Mouse (Mus musculus): ENCODE measurements at regions not wholly inside any gene's neighbourhood (a gene's known extent, or its start where the extent isn't known, plus 50 kb on each side); places are given as distances from the start of the nearest gene placed in this dataset.

DNA sequence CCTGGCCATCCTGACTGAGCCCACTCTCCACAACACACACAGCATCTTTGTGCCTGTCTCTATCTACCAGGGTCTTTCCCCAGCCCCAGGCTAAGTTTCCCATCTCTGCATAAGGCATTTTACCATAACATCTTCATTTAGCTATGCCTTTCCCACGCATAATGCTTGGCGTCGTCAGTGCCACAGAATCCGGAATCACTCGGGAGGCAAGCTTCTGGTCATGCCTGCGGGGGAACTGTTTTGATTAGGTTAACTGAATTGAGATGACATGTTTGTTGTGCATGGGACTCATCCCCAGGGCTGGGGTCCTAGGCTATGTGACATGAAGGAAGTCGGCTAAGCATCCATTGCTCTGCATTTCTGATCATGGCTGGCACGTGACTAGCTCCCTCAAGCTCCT lies 97.6 kb upstream of the Npas2 start:
- WGBS, result 89% methylated on average over 8 of the region's 8 CpGs
- no peak for DNase-seq (ENCODE audit: low spot score)
- H3K27me3 ChIP-seq (replicated peaks; ENCODE audit: control insufficient read depth, insufficient read depth, low read length), result no peaks in the 10 kb centered on the region
- no peak for ATAC-seq (replicated peaks; ENCODE audit: low FRiP score)
- H3K9ac ChIP-seq (ENCODE audit: low read depth, low read length), result no peak overlapping the region
- H3K4me2 ChIP-seq, result no peak overlapping the region
- no peak overlapping the region for H3K4me3 ChIP-seq (ENCODE audit: low read depth, low read length)
- H3K27ac ChIP-seq (ENCODE audit: low read depth, low read length), result no peak overlapping the region
- no peaks in the 10 kb centered on the region for H3K4me1 ChIP-seq (replicated peaks; ENCODE audit: control insufficient read depth, insufficient read depth, low read length)
- H3K9me3 ChIP-seq (ENCODE audit: control insufficient read depth, low read length), result no peaks in the 10 kb centered on the region
- H3K36me3 ChIP-seq (ENCODE audit: control insufficient read depth, insufficient read depth, low read length), result no peaks in the 10 kb centered on the region

DNA sequence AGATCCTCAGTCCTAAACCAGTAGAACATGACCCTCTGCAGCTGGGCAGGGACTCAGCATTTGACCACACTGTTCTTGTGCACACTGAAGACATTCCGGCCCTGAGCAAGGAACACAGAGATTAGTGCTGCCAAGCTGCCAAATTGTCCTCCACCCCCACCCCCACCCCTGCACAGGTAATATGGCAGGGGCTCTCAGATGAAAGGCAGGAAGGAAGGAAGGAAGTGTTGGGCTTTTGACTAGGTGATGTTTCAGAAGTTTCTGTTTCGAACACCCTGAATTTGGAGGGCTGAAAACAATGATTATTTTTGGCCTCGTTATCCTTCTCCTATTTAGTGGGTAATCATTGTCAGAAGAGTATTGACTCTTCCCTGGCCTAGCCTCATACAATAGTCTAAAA lies 96.8 kb upstream of the Npas2 start:
- no peaks in the 10 kb centered on the region for H3K9me3 ChIP-seq (ENCODE audit: control insufficient read depth, low read length)
- H3K9ac ChIP-seq (ENCODE audit: low read depth, low read length), result no peak overlapping the region
- H3K4me2 ChIP-seq, result no peak overlapping the region
- DNase-seq (ENCODE audit: low spot score) (no peak), ATAC-seq (replicated peaks; ENCODE audit: low FRiP score) (no peak)
- no peak overlapping the region for H3K27ac ChIP-seq (ENCODE audit: low read depth, low read length)
- WGBS, result 74% methylated on average over 3 of the region's 3 CpGs
- no peaks in the 10 kb centered on the region for H3K27me3 ChIP-seq (replicated peaks; ENCODE audit: control insufficient read depth, insufficient read depth, low read length)
- H3K4me1 ChIP-seq (replicated peaks; ENCODE audit: control insufficient read depth, insufficient read depth, low read length), result no peaks in the 10 kb centered on the region
- H3K4me3 ChIP-seq (ENCODE audit: low read depth, low read length), result no peak overlapping the region
- H3K36me3 ChIP-seq (ENCODE audit: control insufficient read depth, insufficient read depth, low read length), result no peaks in the 10 kb centered on the region

DNA sequence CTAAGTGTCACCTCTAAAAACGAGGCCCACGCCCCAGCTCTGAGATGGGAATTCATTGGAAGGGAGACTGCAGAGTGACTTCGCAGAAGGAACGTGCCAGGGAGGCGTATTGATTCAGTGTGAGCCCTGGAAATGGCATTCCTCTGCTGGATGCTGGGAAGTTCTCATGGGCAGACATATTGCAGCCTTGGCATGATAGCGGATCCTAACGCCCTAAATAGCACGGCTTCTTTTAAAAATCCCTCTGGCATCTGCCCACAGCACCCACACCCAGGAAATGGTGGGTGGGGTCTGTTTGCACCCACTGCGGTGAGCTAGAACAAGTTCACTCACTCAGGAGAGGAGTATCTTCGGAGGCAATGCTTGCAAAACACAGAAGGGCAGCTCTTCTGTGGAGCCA lies 96.0 kb upstream of the Npas2 start:
- Histone ChIP-seq H3K27me3 (replicated peaks; ENCODE audit: control insufficient read depth, insufficient read depth, low read length) (no peaks in the 10 kb centered on the region), H3K4me1 (replicated peaks; ENCODE audit: control insufficient read depth, insufficient read depth, low read length) (no peaks in the 10 kb centered on the region), H3K36me3 (ENCODE audit: control insufficient read depth, insufficient read depth, low read length) (no peaks in the 10 kb centered on the region), H3K27ac (ENCODE audit: low read depth, low read length) (no peak overlapping the region), H3K4me3 (ENCODE audit: low read depth, low read length) (no peak overlapping the region), H3K4me2 (no peak overlapping the region), H3K9me3 (ENCODE audit: control insufficient read depth, low read length) (no peaks in the 10 kb centered on the region), H3K9ac (ENCODE audit: low read depth, low read length) (no peak overlapping the region)
- no peak for DNase-seq (ENCODE audit: low spot score)
- 80% methylated on average over 10 of the region's 10 CpGs for WGBS
- ATAC-seq (replicated peaks; ENCODE audit: low FRiP score), result no peak

DNA sequence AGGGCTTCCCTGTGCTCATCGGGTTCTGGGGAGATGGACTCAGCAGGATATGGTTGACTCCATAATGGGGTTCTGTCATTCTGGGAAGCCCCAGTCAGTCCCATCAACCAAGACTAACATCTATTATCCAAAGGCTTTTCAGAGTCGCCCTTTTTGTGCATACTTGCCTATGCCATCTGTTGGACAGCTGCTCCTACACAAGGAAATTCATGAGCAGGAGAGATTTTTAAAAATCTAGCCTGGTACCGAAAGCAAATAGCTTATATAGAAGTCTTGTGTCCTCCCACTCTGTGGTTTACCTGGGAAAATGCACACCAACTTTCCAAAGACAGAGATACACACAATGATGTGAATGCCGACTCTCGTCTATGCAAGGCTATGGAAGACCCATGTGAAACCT lies 95.4 kb upstream of the Npas2 start:
- Histone ChIP-seq H3K9me3 (ENCODE audit: control insufficient read depth, low read length) (no peaks in the 10 kb centered on the region), H3K4me3 (ENCODE audit: low read depth, low read length) (no peak overlapping the region), H3K4me2 (no peak overlapping the region), H3K36me3 (ENCODE audit: control insufficient read depth, insufficient read depth, low read length) (no peaks in the 10 kb centered on the region), H3K4me1 (replicated peaks; ENCODE audit: control insufficient read depth, insufficient read depth, low read length) (no peaks in the 10 kb centered on the region), H3K27me3 (replicated peaks; ENCODE audit: control insufficient read depth, insufficient read depth, low read length) (no peaks in the 10 kb centered on the region), H3K27ac (ENCODE audit: low read depth, low read length) (no peak overlapping the region), H3K9ac (ENCODE audit: low read depth, low read length) (no peak overlapping the region)
- DNase-seq (ENCODE audit: low spot score) (no peak), ATAC-seq (replicated peaks; ENCODE audit: low FRiP score) (no peak)
- 86% methylated on average over 5 of the region's 5 CpGs for WGBS

DNA sequence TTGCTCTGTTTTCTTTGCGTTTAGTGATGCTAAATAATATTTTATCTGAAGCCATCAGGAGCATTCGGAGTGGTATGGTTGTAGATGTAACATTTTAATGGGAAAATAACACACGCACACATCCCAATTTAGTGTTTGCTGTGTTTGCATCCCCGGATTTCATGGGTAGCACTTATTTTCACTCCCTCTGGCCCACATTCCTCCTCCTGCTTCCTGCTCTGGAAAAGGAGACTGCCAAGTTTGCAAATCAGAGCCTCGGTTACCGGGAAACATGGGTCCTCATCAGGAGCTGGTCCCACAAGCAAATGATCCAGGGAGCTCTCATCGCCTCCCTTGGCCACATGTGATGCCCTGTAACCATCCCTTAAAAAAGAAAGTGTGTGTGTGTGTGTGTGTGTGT lies 94.3 kb upstream of the Npas2 start:
- Histone ChIP-seq H3K4me2 (no peak overlapping the region), H3K27ac (ENCODE audit: low read depth, low read length) (no peak overlapping the region), H3K27me3 (replicated peaks; ENCODE audit: control insufficient read depth, insufficient read depth, low read length) (no peaks in the 10 kb centered on the region), H3K36me3 (ENCODE audit: control insufficient read depth, insufficient read depth, low read length) (no peaks in the 10 kb centered on the region), H3K4me3 (ENCODE audit: low read depth, low read length) (no peak overlapping the region), H3K9me3 (ENCODE audit: control insufficient read depth, low read length) (no peaks in the 10 kb centered on the region), H3K4me1 (replicated peaks; ENCODE audit: control insufficient read depth, insufficient read depth, low read length) (no peaks in the 10 kb centered on the region), H3K9ac (ENCODE audit: low read depth, low read length) (no peak overlapping the region)
- DNase-seq (ENCODE audit: low spot score) (no peak), ATAC-seq (replicated peaks; ENCODE audit: low FRiP score) (no peak)
- WGBS, result 76% methylated on average over 7 of the region's 7 CpGs

DNA sequence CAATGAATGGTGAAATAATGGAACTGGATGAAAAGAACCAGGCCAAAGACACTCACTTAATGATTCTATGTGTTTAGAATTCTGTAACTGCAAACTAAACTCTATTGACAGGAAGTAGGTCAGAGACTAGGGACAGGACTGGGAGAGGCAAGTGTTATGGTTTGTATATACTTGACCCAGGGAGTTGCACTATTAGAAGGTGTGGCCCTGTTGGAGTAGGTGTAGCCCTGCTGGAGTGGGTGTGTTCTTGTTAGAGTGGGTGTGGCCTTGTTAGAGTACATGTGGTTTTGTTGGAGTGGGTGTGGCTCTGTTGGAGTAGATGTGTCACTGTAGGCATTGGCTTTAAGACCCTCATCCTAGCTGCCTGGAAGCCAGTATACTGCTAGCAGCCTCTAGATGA lies 93.0 kb upstream of the Npas2 start:
- DNase-seq (ENCODE audit: low spot score), result no peak
- no peak for ATAC-seq (replicated peaks; ENCODE audit: low FRiP score)
- Histone ChIP-seq H3K27ac (ENCODE audit: low read depth, low read length) (no peak overlapping the region), H3K4me2 (no peak overlapping the region), H3K27me3 (replicated peaks; ENCODE audit: control insufficient read depth, insufficient read depth, low read length) (no peaks in the 10 kb centered on the region), H3K4me1 (replicated peaks; ENCODE audit: control insufficient read depth, insufficient read depth, low read length) (no peaks in the 10 kb centered on the region), H3K4me3 (ENCODE audit: low read depth, low read length) (no peak overlapping the region), H3K36me3 (ENCODE audit: control insufficient read depth, insufficient read depth, low read length) (no peaks in the 10 kb centered on the region), H3K9me3 (ENCODE audit: control insufficient read depth, low read length) (no peaks in the 10 kb centered on the region), H3K9ac (ENCODE audit: low read depth, low read length) (no peak overlapping the region)

DNA sequence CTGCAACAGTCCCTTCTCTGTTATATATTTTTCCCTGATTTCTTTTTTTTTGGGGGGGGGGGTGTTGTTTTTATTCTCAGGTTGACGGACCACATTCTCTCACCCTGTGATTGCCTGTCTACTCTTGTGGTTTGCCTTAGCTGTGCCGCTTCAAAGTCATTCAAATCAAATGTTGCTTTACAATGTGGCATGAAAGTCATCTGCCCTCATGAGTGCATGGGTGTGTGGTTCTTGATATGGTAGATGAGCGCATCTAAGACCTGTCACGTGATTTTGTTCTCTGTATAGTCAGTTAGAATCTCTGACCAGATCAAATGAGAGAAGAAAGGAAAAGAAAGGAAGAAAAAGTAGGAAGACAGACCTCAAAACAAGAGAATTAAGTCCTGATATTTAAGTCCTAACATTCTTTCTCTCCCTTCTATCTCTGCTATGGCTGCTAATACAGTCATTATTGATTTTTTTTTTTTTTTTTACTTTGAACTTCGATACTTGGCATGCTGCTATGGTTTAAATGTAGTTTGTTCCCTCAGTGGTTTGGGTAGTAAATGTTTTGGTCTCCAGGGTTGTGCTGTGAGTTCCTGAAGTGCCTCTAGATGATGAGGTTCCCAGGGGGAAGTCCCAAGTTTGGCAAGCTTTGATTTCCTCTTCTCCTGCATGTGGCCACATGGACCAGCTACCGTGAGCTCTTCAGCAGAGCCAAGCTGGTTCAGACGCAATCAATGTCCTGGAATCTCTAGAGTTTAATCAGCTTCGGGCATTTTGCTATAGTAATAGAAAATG lies 91.2 kb upstream of the Npas2 start:
- Histone ChIP-seq H3K9ac (ENCODE audit: low read depth, low read length) (no peak overlapping the region), H3K27me3 (replicated peaks; ENCODE audit: control insufficient read depth, insufficient read depth, low read length) (no peaks in the 10 kb centered on the region), H3K36me3 (ENCODE audit: control insufficient read depth, insufficient read depth, low read length) (no peaks in the 10 kb centered on the region), H3K4me2 (no peak overlapping the region), H3K4me3 (ENCODE audit: low read depth, low read length) (no peak overlapping the region), H3K4me1 (replicated peaks; ENCODE audit: control insufficient read depth, insufficient read depth, low read length) (no peaks in the 10 kb centered on the region), H3K27ac (ENCODE audit: low read depth, low read length) (no peak overlapping the region), H3K9me3 (ENCODE audit: control insufficient read depth, low read length) (no peaks in the 10 kb centered on the region)
- DNase-seq (ENCODE audit: low spot score), result no peak
- no peak for ATAC-seq (replicated peaks; ENCODE audit: low FRiP score)
- WGBS, result 83% methylated on average over 8 of the region's 8 CpGs

DNA sequence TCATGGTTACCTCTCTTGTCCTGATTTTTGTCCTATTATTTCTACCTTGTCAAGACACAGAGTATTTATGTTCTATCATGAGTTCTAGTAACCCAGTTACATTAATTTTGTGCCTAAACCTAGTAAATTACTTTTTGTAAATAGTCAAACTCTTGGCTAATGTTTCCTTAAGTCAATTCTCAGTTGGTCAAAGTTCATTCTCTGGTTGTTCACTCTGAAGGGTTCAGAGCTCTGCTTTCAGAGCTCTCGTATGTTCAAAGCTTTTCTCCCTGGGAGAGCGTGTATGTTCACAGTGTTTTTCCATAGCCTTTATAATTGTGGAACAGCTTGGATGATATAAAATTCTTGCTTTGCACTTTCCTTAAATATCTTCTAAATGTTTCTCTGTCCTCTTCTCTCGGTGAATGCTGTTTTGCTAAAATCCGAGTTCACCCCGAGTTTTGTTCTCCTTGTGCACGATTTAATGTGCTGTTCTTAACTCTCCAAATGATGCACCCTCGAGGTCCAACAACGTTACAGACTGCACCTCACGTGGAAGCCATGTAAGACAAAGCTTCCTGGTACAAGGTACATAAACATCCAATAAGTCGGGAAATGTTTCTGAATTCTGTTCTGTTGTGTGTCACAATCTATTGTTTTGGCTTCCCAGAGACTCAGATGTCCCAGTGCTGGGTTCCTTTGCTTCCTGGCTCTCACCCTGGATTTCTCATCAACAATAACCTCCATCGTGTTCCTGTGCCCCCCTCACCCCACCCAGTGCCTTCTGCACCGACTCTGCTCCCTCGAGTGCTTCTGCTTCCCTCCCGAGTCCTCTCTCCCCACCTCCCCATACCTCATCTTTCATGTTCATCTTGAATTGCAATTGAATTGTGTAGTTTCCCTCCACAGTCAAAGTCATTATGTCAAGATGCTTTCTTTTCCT lies 90.3 kb upstream of the Npas2 start:
- no peaks in the 10 kb centered on the region for H3K4me1 ChIP-seq (replicated peaks; ENCODE audit: control insufficient read depth, insufficient read depth, low read length)
- no peak overlapping the region for H3K4me3 ChIP-seq (ENCODE audit: low read depth, low read length)
- no peaks in the 10 kb centered on the region for H3K36me3 ChIP-seq (ENCODE audit: control insufficient read depth, insufficient read depth, low read length)
- H3K9ac ChIP-seq (ENCODE audit: low read depth, low read length), result no peak overlapping the region
- H3K27me3 ChIP-seq (replicated peaks; ENCODE audit: control insufficient read depth, insufficient read depth, low read length), result no peaks in the 10 kb centered on the region
- H3K9me3 ChIP-seq (ENCODE audit: control insufficient read depth, low read length), result no peaks in the 10 kb centered on the region
- 75% methylated on average over 14 of the region's 14 CpGs for WGBS
- DNase-seq (ENCODE audit: low spot score) (no peak), ATAC-seq (replicated peaks; ENCODE audit: low FRiP score) (no peak)
- H3K27ac ChIP-seq (ENCODE audit: low read depth, low read length), result no peak overlapping the region
- H3K4me2 ChIP-seq, result no peak overlapping the region
